ENCODE assay signal across 8 mouse cellular contexts in genomic region chr1:86525499-86526115, GRCm38 (mm10). TPM values are rescaled to one million over a fixed set of nuclear protein-coding genes. Genes with fewer than 3 reads are reported as not detected.
DNase-seq lines count a peak whose midpoint lies in the region; ATAC-seq and TF ChIP-seq lines count a peak whose summit lies in the region.

No protein-coding gene starts in this region.

- peak overlapping the region; percentile 86 for H3K4me3 ChIP-seq in lung, adult 2 months (replicated peaks; ENCODE audit: extremely low read depth, low read depth, low read length)
- peak overlapping the region; percentile 47 for H3K4me3 ChIP-seq in intestine, embryonic 15.5 days (replicated peaks)
- peak overlapping the region; percentile 100 for H3K4me3 ChIP-seq in limb, embryonic 14.5 days (replicated peaks; ENCODE audit: low read length)
- H3K4me3 ChIP-seq in midbrain, embryonic 14.5 days (replicated peaks; ENCODE audit: low read depth, low read length), result peak overlapping the region; percentile 100
- peak overlapping the region; percentile 49 for H3K4me3 ChIP-seq in stomach, postnatal 0 days (ENCODE audit: low read depth, low read length)

- ATAC-seq in intestine, embryonic 15.5 days, result peak; percentile 7
- peak; percentile 11; the same call in 1 of the 2 replicates for ATAC-seq in limb, embryonic 14.5 days (ENCODE audit: low FRiP score, low read depth)
- peak; percentile 5 for ATAC-seq in midbrain, embryonic 14.5 days (ENCODE audit: low FRiP score, low TSS enrichment)
- peak; percentile 13 for ATAC-seq in stomach, postnatal 0 days (ENCODE audit: low FRiP score, low TSS enrichment)

- WGBS in lung, adult 2 months, result under 1% methylated on average over 44 of the region's 44 CpGs
- WGBS in intestine, embryonic 15.5 days, result 0% methylated on average over 44 of the region's 44 CpGs
- under 1% methylated on average over 41 of the region's 44 CpGs for WGBS in limb, embryonic 14.5 days
- under 1% methylated on average over 44 of the region's 44 CpGs for WGBS in midbrain, embryonic 14.5 days
- WGBS in stomach, postnatal 0 days, result under 1% methylated on average over 44 of the region's 44 CpGs

- no peak for TF ChIP-seq EP300 in stomach, postnatal 0 days (optimal IDR thresholded peaks at IDR 0.05)

- H3K4me1 ChIP-seq in lung, adult 2 months (ENCODE audit: control insufficient read depth, insufficient read depth, low read length), result peaks cover 18% of the 10 kb centered on the region
- peaks cover 13% of the 10 kb centered on the region for H3K4me1 ChIP-seq in intestine, embryonic 15.5 days (replicated peaks)
- peaks cover 23% of the 10 kb centered on the region for H3K4me1 ChIP-seq in limb, embryonic 14.5 days (ENCODE audit: control insufficient read depth, insufficient read depth, low read length)
- peaks cover 23% of the 10 kb centered on the region for H3K4me1 ChIP-seq in midbrain, embryonic 14.5 days (ENCODE audit: control insufficient read depth, insufficient read depth, low read length)
- H3K4me1 ChIP-seq in stomach, postnatal 0 days (replicated peaks; ENCODE audit: control insufficient read depth, insufficient read depth), result peaks cover 4% of the 10 kb centered on the region

- H3K27ac ChIP-seq in intestine, embryonic 15.5 days, result peak overlapping the region; percentile 99
- peak overlapping the region; percentile 100 for H3K27ac ChIP-seq in limb, embryonic 14.5 days (replicated peaks; ENCODE audit: low read depth, low read length)
- H3K27ac ChIP-seq in midbrain, embryonic 14.5 days (replicated peaks; ENCODE audit: low read depth, low read length), result peak overlapping the region; percentile 100
- H3K27ac ChIP-seq in stomach, postnatal 0 days (replicated peaks), result peak overlapping the region; percentile 100

- TF ChIP-seq CTCF in lung, adult 2 months (IDR thresholded peaks at IDR 0.05; ENCODE audit: insufficient read depth, low read length), result no peak
- TF ChIP-seq CTCF in stomach, postnatal 0 days (IDR thresholded peaks at IDR 0.05; ENCODE audit: low read depth), result no peak

- no peaks in the 10 kb centered on the region for H3K9me3 ChIP-seq in intestine, embryonic 15.5 days
- no peaks in the 10 kb centered on the region for H3K9me3 ChIP-seq in limb, embryonic 14.5 days (ENCODE audit: control insufficient read depth, low read length)
- H3K9me3 ChIP-seq in midbrain, embryonic 14.5 days (ENCODE audit: control insufficient read depth, low read length), result no peaks in the 10 kb centered on the region
- H3K9me3 ChIP-seq in stomach, postnatal 0 days (ENCODE audit: control insufficient read depth, low read length), result no peaks in the 10 kb centered on the region

- H3K4me2 ChIP-seq in intestine, embryonic 15.5 days (replicated peaks), result peak overlapping the region; percentile 94
- H3K4me2 ChIP-seq in limb, embryonic 14.5 days (replicated peaks; ENCODE audit: low read depth, low read length, severe bottlenecking), result peak overlapping the region; percentile 98
- peak overlapping the region; percentile 96 for H3K4me2 ChIP-seq in midbrain, embryonic 14.5 days (ENCODE audit: low read length)
- H3K4me2 ChIP-seq in stomach, postnatal 0 days (replicated peaks; ENCODE audit: low read depth), result peak overlapping the region; percentile 88

- peak overlapping the region; percentile 78 for H3K9ac ChIP-seq in intestine, embryonic 15.5 days
- H3K9ac ChIP-seq in limb, embryonic 14.5 days (ENCODE audit: low read depth, low read length, severe bottlenecking), result peak overlapping the region; percentile 100
- peak overlapping the region; percentile 89 for H3K9ac ChIP-seq in midbrain, embryonic 14.5 days (replicated peaks; ENCODE audit: low read length)
- H3K9ac ChIP-seq in stomach, postnatal 0 days (ENCODE audit: low read length), result peak overlapping the region; percentile 81

- no peaks in the 10 kb centered on the region for H3K27me3 ChIP-seq in intestine, embryonic 15.5 days (replicated peaks)
- no peaks in the 10 kb centered on the region for H3K27me3 ChIP-seq in limb, embryonic 14.5 days (ENCODE audit: control insufficient read depth, insufficient read depth, low read length)
- H3K27me3 ChIP-seq in midbrain, embryonic 14.5 days (ENCODE audit: control insufficient read depth, insufficient read depth, low read length), result no peaks in the 10 kb centered on the region
- H3K27me3 ChIP-seq in stomach, postnatal 0 days (ENCODE audit: control insufficient read depth, insufficient read depth, low read length), result no peaks in the 10 kb centered on the region

- TF ChIP-seq POLR2A in lung, adult 2 months (IDR thresholded peaks at IDR 0.05; ENCODE audit: borderline replicate concordance, extremely low read depth, low read depth, low read length), result no peak
- no peak for TF ChIP-seq POLR2A in limb, embryonic 14.5 days (IDR thresholded peaks at IDR 0.05; ENCODE audit: borderline replicate concordance, extremely low read depth, insufficient read depth, insufficient read length)

- DNase-seq in lung, adult 2 months, result peak; percentile 82
- DNase-seq in lung, postnatal 14 days, result no peak
- peak; percentile 90 for DNase-seq in cerebellum, adult 9-10 months
- peak; percentile 72 for DNase-seq in gastrocnemius, postnatal 10 days
- peak; percentile 62 for DNase-seq in limb, embryonic 14.5 days (ENCODE audit: low spot score)
- no peak for DNase-seq in midbrain, embryonic 14.5 days
- peak; percentile 77 for DNase-seq in stomach, postnatal 0 days (ENCODE audit: low spot score)

- peaks cover 3% of the 10 kb centered on the region; the same call in 1 of the 2 replicates for H3K36me3 ChIP-seq in intestine, embryonic 15.5 days
- peaks cover 23% of the 10 kb centered on the region for H3K36me3 ChIP-seq in limb, embryonic 14.5 days (ENCODE audit: control insufficient read depth, insufficient read depth, low read length)
- peaks cover 13% of the 10 kb centered on the region for H3K36me3 ChIP-seq in midbrain, embryonic 14.5 days (ENCODE audit: control insufficient read depth, insufficient read depth, low read length)
- peaks cover 7% of the 10 kb centered on the region; the same call in 1 of the 2 replicates for H3K36me3 ChIP-seq in stomach, postnatal 0 days (ENCODE audit: control insufficient read depth, insufficient read depth, low read length)

RNA-seq across cellular contexts. Expression of gene Ptma, which starts 0.9 kb away (rescaled TPM):
- 751 and 980 TPM in 2 replicates for polyA plus RNA-seq in lung, adult 2 months (2012; rRNA removed)
- 100 to 1,000 TPM; 358 to 428 TPM for total RNA-seq in gastrocnemius, postnatal 10 days (2021)
- 2,151 and 2,475 TPM in 2 replicates for polyA plus RNA-seq in intestine, embryonic 15.5 days (2015; fragmentation: Nextera tagmentation; extraction: Ambion mirVana)
- 1,648 and 3,055 TPM in 2 replicates for polyA plus RNA-seq in limb, embryonic 14.5 days (2012; rRNA removed)
- 2,429 and 2,674 TPM in 2 replicates for polyA plus RNA-seq in limb, embryonic 14.5 days (2014; fragmentation: Nextera tagmentation; extraction: Ambion mirVana)
- polyA plus RNA-seq in midbrain, embryonic 14.5 days (2014; fragmentation: Nextera tagmentation; extraction: Ambion mirVana), result 2,168 and 2,208 TPM in 2 replicates
- 1,436 and 1,585 TPM in 2 replicates for polyA plus RNA-seq in stomach, postnatal 0 days (2015; fragmentation: Nextera tagmentation; extraction: Ambion mirVana)

RNA-seq across cellular contexts. Expression of gene Pde6d, which starts 56.8 kb away (rescaled TPM):
- 15.8 and 20.8 TPM in 2 replicates for polyA plus RNA-seq in lung, adult 2 months (2012; rRNA removed)
- total RNA-seq in gastrocnemius, postnatal 10 days (2021), result 10 to 100 TPM; 32.5 to 40.2 TPM
- 45.8 and 56.6 TPM in 2 replicates for polyA plus RNA-seq in intestine, embryonic 15.5 days (2015; fragmentation: Nextera tagmentation; extraction: Ambion mirVana)
- polyA plus RNA-seq in limb, embryonic 14.5 days (2012; rRNA removed), result 61.1 and 63.2 TPM in 2 replicates
- 63.0 and 69.7 TPM in 2 replicates for polyA plus RNA-seq in limb, embryonic 14.5 days (2014; fragmentation: Nextera tagmentation; extraction: Ambion mirVana)
- polyA plus RNA-seq in midbrain, embryonic 14.5 days (2014; fragmentation: Nextera tagmentation; extraction: Ambion mirVana), result 89.1 and 99.2 TPM in 2 replicates
- 33.6 and 38.2 TPM in 2 replicates for polyA plus RNA-seq in stomach, postnatal 0 days (2015; fragmentation: Nextera tagmentation; extraction: Ambion mirVana)

RNA-seq across cellular contexts. Expression of gene Cops7b, which starts 57.1 kb away (rescaled TPM):
- 23.2 and 30.2 TPM in 2 replicates for polyA plus RNA-seq in lung, adult 2 months (2012; rRNA removed)
- 10 to 100 TPM; 10.5 to 12.6 TPM for total RNA-seq in gastrocnemius, postnatal 10 days (2021)
- 32.3 and 33.0 TPM in 2 replicates for polyA plus RNA-seq in intestine, embryonic 15.5 days (2015; fragmentation: Nextera tagmentation; extraction: Ambion mirVana)
- polyA plus RNA-seq in limb, embryonic 14.5 days (2012; rRNA removed), result 62.1 and 68.9 TPM in 2 replicates
- 35.6 and 42.6 TPM in 2 replicates for polyA plus RNA-seq in limb, embryonic 14.5 days (2014; fragmentation: Nextera tagmentation; extraction: Ambion mirVana)
- polyA plus RNA-seq in midbrain, embryonic 14.5 days (2014; fragmentation: Nextera tagmentation; extraction: Ambion mirVana), result 55.6 and 56.7 TPM in 2 replicates
- polyA plus RNA-seq in stomach, postnatal 0 days (2015; fragmentation: Nextera tagmentation; extraction: Ambion mirVana), result 14.9 and 16.2 TPM in 2 replicates

Comparison
In these comparisons a context has a peak if more than half of its experiments do, and no peak if none do; other contexts are left out.
1. DNase-seq: peak in lung, adult 2 months (single experiment), cerebellum, adult 9-10 months (single experiment), gastrocnemius, postnatal 10 days (single experiment), limb, embryonic 14.5 days (single experiment) and stomach, postnatal 0 days (single experiment); none in lung, postnatal 14 days (single experiment) and midbrain, embryonic 14.5 days (single experiment).
2. H3K4me3 ChIP-seq: peak in every context shown above with its lines; median percentile 100 in limb, embryonic 14.5 days; 100 in midbrain, embryonic 14.5 days; 86 in lung, adult 2 months; 49 in stomach, postnatal 0 days; 47 in intestine, embryonic 15.5 days.
3. Peak in every context shown above with its lines, with median percentiles within 50 percentile points of each other: ATAC-seq, H3K27ac ChIP-seq, H3K4me2 ChIP-seq and H3K9ac ChIP-seq.